Mouse (Mus musculus): ENCODE data around the gene Rad50. TPM values are rescaled to one million over a fixed set of nuclear protein-coding genes. Genes with fewer than 3 reads are reported as not detected.

Gene Rad50
- polyA plus RNA-seq, 2 experiments: 5.1 to 10.3 TPM

GRCm38 (mm10) chr11:53605609-53606008 lies 101.5 kb downstream of the Rad50 start:
- Histone ChIP-seq H3K4me1 (replicated peaks; ENCODE audit: control insufficient read depth in 2 of 2, insufficient read depth in 2 of 2, low read length in 1 of 2) (peaks cover 3 to 28% of the 10 kb centered on the region in 2 experiments), H3K27me3 (ENCODE audit: control insufficient read depth, insufficient read depth, low read length) (no peaks in the 10 kb centered on the region), H3K36me3 (replicated peaks; ENCODE audit: control insufficient read depth, insufficient read depth, low read depth) (no peaks in the 10 kb centered on the region), H3K4me2 (ENCODE audit: low read depth) (peak overlapping the region; percentile 45), H3K4me3 (ENCODE audit: insufficient read depth in 1 of 2, low read depth in 2 of 2, low read length in 2 of 2) (no peak overlapping the region), H3K27ac (no peak overlapping the region), H3K9ac (replicated peaks) (no peak overlapping the region), H3K9me3 (ENCODE audit: control insufficient read depth, low read length) (no peaks in the 10 kb centered on the region)
- no peak for DNase-seq (ENCODE audit: low read depth in 3 of 3, low spot score in 3 of 3)
- WGBS (ENCODE audit: insufficient replicate concordance): under 1% methylated on average over 12 of the region's 12 CpGs
- TF ChIP-seq CTCF (IDR thresholded peaks at IDR 0.05; ENCODE audit: low read depth) (no peak), EP300 (IDR thresholded peaks at IDR 0.05; ENCODE audit: low read depth) (0 out of 2 replicates have a peak, but pooled peaks have one; percentile 9)
- ATAC-seq (ENCODE audit: insufficient read depth): peak; percentile 15; the same call in 1 of the 2 replicates

GRCm38 (mm10) chr11:53604983-53605382 lies 102.1 kb downstream of the Rad50 start:
- peaks cover 3 to 28% of the 10 kb centered on the region in 2 experiments for H3K4me1 ChIP-seq (replicated peaks; ENCODE audit: control insufficient read depth in 2 of 2, insufficient read depth in 2 of 2, low read length in 1 of 2)
- H3K9me3 ChIP-seq (ENCODE audit: control insufficient read depth, low read length): no peaks in the 10 kb centered on the region
- DNase-seq (ENCODE audit: low read depth in 3 of 3, low spot score in 3 of 3) (no peak), ATAC-seq (ENCODE audit: insufficient read depth) (no peak)
- TF ChIP-seq CTCF (IDR thresholded peaks at IDR 0.05; ENCODE audit: low read depth): peak; percentile 48
- no peak for TF ChIP-seq EP300 (IDR thresholded peaks at IDR 0.05; ENCODE audit: low read depth)
- 84% methylated on average over 3 of the region's 3 CpGs for WGBS (ENCODE audit: insufficient replicate concordance)
- no peak overlapping the region for H3K4me3 ChIP-seq (ENCODE audit: insufficient read depth in 1 of 2, low read depth in 2 of 2, low read length in 2 of 2)
- no peak overlapping the region for H3K27ac ChIP-seq
- no peaks in the 10 kb centered on the region for H3K36me3 ChIP-seq (replicated peaks; ENCODE audit: control insufficient read depth, insufficient read depth, low read depth)
- no peaks in the 10 kb centered on the region for H3K27me3 ChIP-seq (ENCODE audit: control insufficient read depth, insufficient read depth, low read length)
- no peak overlapping the region for H3K9ac ChIP-seq (replicated peaks)
- H3K4me2 ChIP-seq (ENCODE audit: low read depth): peak overlapping the region; percentile 45

Other genes starting within 250 kb of the Rad50 start
- gene Gm9837, start 236.8 kb downstream of the Rad50 start, polyA plus RNA-seq (2012; rRNA removed): not detected in 2 replicates
- gene Gm9837, start 236.8 kb downstream of the Rad50 start, polyA plus RNA-seq (2014; fragmentation: Nextera tagmentation; extraction: Ambion mirVana): not detected in 2 replicates
- gene Gm9945, start 227.2 kb downstream of the Rad50 start, polyA plus RNA-seq (2012; rRNA removed): 0.10 and 0.27 TPM in 2 replicates
- 0.46 and 0.56 TPM in 2 replicates for gene Gm9945, start 227.2 kb downstream of the Rad50 start, polyA plus RNA-seq (2014; fragmentation: Nextera tagmentation; extraction: Ambion mirVana)
- 15.4 and 15.5 TPM in 2 replicates for gene Sowaha, start 227.0 kb downstream of the Rad50 start, polyA plus RNA-seq (2012; rRNA removed)
- 13.1 and 13.8 TPM in 2 replicates for gene Sowaha, start 227.0 kb downstream of the Rad50 start, polyA plus RNA-seq (2014; fragmentation: Nextera tagmentation; extraction: Ambion mirVana)
- 25.4 and 33.1 TPM in 2 replicates for gene Sept8, start 188.1 kb downstream of the Rad50 start, polyA plus RNA-seq (2012; rRNA removed)
- gene Sept8, start 188.1 kb downstream of the Rad50 start, polyA plus RNA-seq (2014; fragmentation: Nextera tagmentation; extraction: Ambion mirVana): 18.3 and 21.5 TPM in 2 replicates
- gene Kif3a, start 139.9 kb downstream of the Rad50 start, polyA plus RNA-seq (2012; rRNA removed): 2.1 and 3.3 TPM in 2 replicates
- 6.4 and 7.7 TPM in 2 replicates for gene Kif3a, start 139.9 kb downstream of the Rad50 start, polyA plus RNA-seq (2014; fragmentation: Nextera tagmentation; extraction: Ambion mirVana)
- 0.26 and 0.27 TPM in 2 replicates for gene Il4, start 88.7 kb downstream of the Rad50 start, polyA plus RNA-seq (2012; rRNA removed)
- gene Il4, start 88.7 kb downstream of the Rad50 start, polyA plus RNA-seq (2014; fragmentation: Nextera tagmentation; extraction: Ambion mirVana): 0.61 and 0.73 TPM in 2 replicates
- 0.04 TPM in 1 of 2 replicates, not detected in the other for gene Il13, start 72.6 kb downstream of the Rad50 start, polyA plus RNA-seq (2012; rRNA removed)
- not detected in 2 replicates for gene Il13, start 72.6 kb downstream of the Rad50 start, polyA plus RNA-seq (2014; fragmentation: Nextera tagmentation; extraction: Ambion mirVana)
- gene Il5, start 13.5 kb upstream of the Rad50 start, polyA plus RNA-seq (2012; rRNA removed): not detected in 2 replicates
- gene Il5, start 13.5 kb upstream of the Rad50 start, polyA plus RNA-seq (2014; fragmentation: Nextera tagmentation; extraction: Ambion mirVana): not detected in 2 replicates
- 5.0 and 8.1 TPM in 2 replicates for gene Irf1, start 62.7 kb upstream of the Rad50 start, polyA plus RNA-seq (2012; rRNA removed)
- gene Irf1, start 62.7 kb upstream of the Rad50 start, polyA plus RNA-seq (2014; fragmentation: Nextera tagmentation; extraction: Ambion mirVana): 5.4 and 9.1 TPM in 2 replicates
- gene Gm17334, start 65.9 kb upstream of the Rad50 start, polyA plus RNA-seq (2012; rRNA removed): not detected in 2 replicates
- gene Gm17334, start 65.9 kb upstream of the Rad50 start, polyA plus RNA-seq (2014; fragmentation: Nextera tagmentation; extraction: Ambion mirVana): not detected in 2 replicates
- gene Gm12216, start 151.9 kb upstream of the Rad50 start, polyA plus RNA-seq (2012; rRNA removed): 0.15 TPM in 1 of 2 replicates, not detected in the other
- 0.14 TPM in 1 of 2 replicates, not detected in the other for gene Gm12216, start 151.9 kb upstream of the Rad50 start, polyA plus RNA-seq (2014; fragmentation: Nextera tagmentation; extraction: Ambion mirVana)
- gene Slc22a5, start 184.3 kb upstream of the Rad50 start, polyA plus RNA-seq (2012; rRNA removed): 1.5 and 1.7 TPM in 2 replicates
- gene Slc22a5, start 184.3 kb upstream of the Rad50 start, polyA plus RNA-seq (2014; fragmentation: Nextera tagmentation; extraction: Ambion mirVana): 1.9 and 2.6 TPM in 2 replicates

Data from liver, embryonic 14.5 days (tissue).